Mouse (Mus musculus) forebrain, embryonic 13.5 days (tissue): ENCODE measurements around the gene Cd79b. TPM values are rescaled to one million over a fixed set of nuclear protein-coding genes. Genes with fewer than 3 reads are reported as not detected.

ENCODE experiments used
- ATAC-seq: fragments of 200-750 bp; cut with Nextera tagmentation; 2 replicates; pipeline ENCODE4 v1.8.0; 2017
- H3K27ac ChIP-seq: fragments of 300-500 bp; sonication (generic); 2 replicates; pipeline ENCODE4 v1.5.1; 2015; ENCODE audit warnings: inconsistent platforms, mild to moderate bottlenecking, moderate library complexity
- H3K27me3 ChIP-seq: fragments of 300-500 bp; sonication (generic); 2 replicates; pipeline ENCODE4 v1.6.1; 2015; ENCODE audit warnings: mild to moderate bottlenecking, inconsistent platforms
- H3K36me3 ChIP-seq: fragments of 300-500 bp; sonication (generic); 2 replicates; pipeline ENCODE4 v1.6.1; 2015; ENCODE audit warnings: mild to moderate bottlenecking, inconsistent platforms; ENCODE audit not compliant: poor library complexity, severe bottlenecking
- H3K4me1 ChIP-seq: fragments of 300-500 bp; sonication (generic); 2 replicates; pipeline ENCODE4 v1.6.1; 2015; ENCODE audit warnings: inconsistent platforms
- H3K4me2 ChIP-seq: fragments of 300-500 bp; sonication (generic); 2 replicates; pipeline ENCODE4 v1.6.1; 2015; ENCODE audit warnings: inconsistent platforms, mild to moderate bottlenecking, moderate library complexity
- H3K4me3 ChIP-seq: fragments of 300-500 bp; sonication (generic); 2 replicates; pipeline ENCODE4 v1.5.1; 2015; ENCODE audit warnings: mild to moderate bottlenecking, inconsistent platforms
- H3K9ac ChIP-seq: fragments of 300-500 bp; sonication (generic); 2 replicates; pipeline ENCODE4 v1.6.1; 2015; ENCODE audit warnings: mild to moderate bottlenecking, inconsistent platforms
- H3K9me3 ChIP-seq: fragments of 300-500 bp; sonication (generic); replicated peaks from 2 replicates; pipeline ENCODE4 v1.6.1; 2016; ENCODE audit warnings: inconsistent platforms
- WGBS: fragments of 180-500 bp; shearing (Covaris S2); methylation state at CpG from one replicate; pipeline ENCODE4 v1.1.7; 2015; 5-methylcytosine and 5-hydroxymethylcytosine counted together
- polyA plus RNA-seq: library from polyadenylated mRNA; unstranded; fragments of >200 nt; fragmentation: Nextera tagmentation; extraction: Ambion mirVana; gene quantifications from 2 replicates; pipeline ENCODE4 v1.2.1, GENCODE M21; 2015

Cd79b gene
- polyA plus RNA-seq, 1 experiment from 2014 or later = 0.27 TPM

DNA sequence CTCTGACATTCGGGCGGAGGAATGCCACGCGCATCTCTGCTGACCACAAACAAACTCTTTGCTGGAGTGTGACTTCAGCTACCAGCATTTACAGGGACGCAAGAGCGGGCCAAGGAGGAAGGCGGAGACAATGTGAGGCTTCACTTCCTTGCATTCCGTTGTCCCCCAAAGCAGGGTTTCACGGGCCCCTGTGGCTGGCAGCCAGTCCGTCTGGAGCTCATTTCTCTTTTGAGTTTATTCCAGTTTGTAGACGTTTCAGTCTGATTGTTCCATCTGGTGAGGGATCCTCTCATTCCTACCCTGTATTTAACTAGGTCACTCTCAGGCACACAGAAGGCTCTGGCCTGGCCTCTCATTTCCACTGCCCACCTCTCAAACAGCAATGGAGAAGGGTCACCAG, 27.6 kb downstream of the Cd79b start:
- Histone ChIP-seq H3K9ac (0 out of 2 replicates have a peak overlapping the region, but pooled peaks have one; percentile 21), H3K4me3 (no peak overlapping the region), H3K36me3 (no peaks in the 10 kb centered on the region), H3K27me3 (no peaks in the 10 kb centered on the region), H3K27ac (no peak overlapping the region), H3K9me3 (no peaks in the 10 kb centered on the region), H3K4me2 (no peak overlapping the region), H3K4me1 (peaks cover 9% of the 10 kb centered on the region)
- ATAC-seq = no peak
- WGBS = 68% methylated on average over 11 of the region's 11 CpGs

DNA sequence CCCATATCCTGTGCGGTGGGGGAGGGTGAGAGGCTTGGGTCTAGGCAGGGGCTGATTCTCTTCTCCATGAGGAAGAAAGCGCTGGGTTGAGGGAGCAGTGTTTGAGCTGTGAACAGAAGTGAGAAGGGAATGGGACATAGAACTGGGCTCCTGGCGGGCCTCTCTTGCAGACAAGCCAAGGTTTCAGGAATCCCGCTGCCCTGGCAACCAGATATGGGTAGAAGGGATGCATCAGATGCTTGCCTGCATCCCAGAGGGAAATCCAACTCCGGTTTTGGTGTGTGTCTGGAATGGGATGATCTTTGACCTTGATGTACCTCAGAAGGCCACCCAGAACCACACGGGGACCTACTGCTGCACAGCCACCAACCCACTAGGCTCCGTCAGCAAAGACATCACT, 28.4 kb downstream of the Cd79b start:
- ATAC-seq = no peak
- WGBS = 93% methylated on average over 7 of the region's 7 CpGs

DNA sequence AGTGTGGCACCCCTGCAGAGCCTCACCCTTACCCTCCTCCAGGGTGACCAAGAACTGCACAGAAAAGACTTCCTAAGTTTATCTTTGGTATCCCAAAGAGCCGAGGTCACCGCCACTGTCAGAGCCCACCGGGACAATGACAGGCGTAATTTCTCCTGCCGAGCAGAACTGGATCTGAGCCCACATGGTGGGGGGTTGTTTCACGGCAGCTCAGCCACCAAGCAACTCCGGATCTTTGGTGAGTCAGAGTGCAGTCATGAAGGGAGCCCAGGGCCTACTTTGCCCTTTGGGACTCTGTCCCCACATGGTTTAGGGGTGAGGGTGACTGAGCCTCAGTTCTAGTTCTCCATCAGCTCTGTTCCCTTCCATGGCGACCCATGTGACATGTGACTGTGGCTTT, 30.4 kb downstream of the Cd79b start:
- H3K27ac ChIP-seq = no peak overlapping the region
- no peak for ATAC-seq
- H3K9ac ChIP-seq = no peak overlapping the region
- H3K27me3 ChIP-seq = no peaks in the 10 kb centered on the region
- no peaks in the 10 kb centered on the region for H3K36me3 ChIP-seq
- WGBS = 76% methylated on average over 8 of the region's 8 CpGs
- H3K4me2 ChIP-seq = no peak overlapping the region
- H3K4me1 ChIP-seq = peaks cover 9% of the 10 kb centered on the region
- no peak overlapping the region for H3K4me3 ChIP-seq
- no peaks in the 10 kb centered on the region for H3K9me3 ChIP-seq

More for the DNA sequence above, 28.4 kb downstream of the Cd79b start:
- Histone ChIP-seq H3K4me3 (no peak overlapping the region), H3K4me2 (no peak overlapping the region), H3K27ac (no peak overlapping the region), H3K9me3 (no peaks in the 10 kb centered on the region), H3K27me3 (no peaks in the 10 kb centered on the region), H3K36me3 (no peaks in the 10 kb centered on the region), H3K4me1 (peaks cover 9% of the 10 kb centered on the region), H3K9ac (no peak overlapping the region)

DNA sequence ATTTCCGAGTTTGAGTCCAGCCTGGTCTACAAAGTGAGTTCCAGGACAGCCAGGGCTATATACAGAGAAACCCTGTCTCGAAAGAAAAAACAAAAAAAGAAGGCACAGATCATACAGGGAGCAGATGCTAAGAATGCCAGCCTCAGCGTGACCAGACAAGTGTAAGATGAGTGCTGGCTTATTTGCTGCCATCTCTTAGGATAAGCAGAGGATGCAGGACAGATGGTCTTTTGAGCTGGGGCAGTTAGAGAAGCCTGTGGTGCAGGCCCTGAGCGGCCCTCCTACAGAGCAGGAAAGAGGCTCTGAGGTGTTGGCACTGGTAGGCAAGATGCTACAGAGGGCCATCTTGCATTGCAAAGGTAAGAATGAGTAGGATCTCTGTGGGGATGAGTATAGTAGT, 31.2 kb downstream of the Cd79b start:
- WGBS = 81% methylated on average over 4 of the region's 4 CpGs
- no peak overlapping the region for H3K9ac ChIP-seq
- H3K36me3 ChIP-seq = no peaks in the 10 kb centered on the region
- H3K27ac ChIP-seq = no peak overlapping the region
- no peak overlapping the region for H3K4me3 ChIP-seq
- ATAC-seq = no peak
- H3K4me2 ChIP-seq = no peak overlapping the region
- H3K4me1 ChIP-seq = peaks cover 9% of the 10 kb centered on the region
- H3K27me3 ChIP-seq = no peaks in the 10 kb centered on the region
- no peaks in the 10 kb centered on the region for H3K9me3 ChIP-seq

DNA sequence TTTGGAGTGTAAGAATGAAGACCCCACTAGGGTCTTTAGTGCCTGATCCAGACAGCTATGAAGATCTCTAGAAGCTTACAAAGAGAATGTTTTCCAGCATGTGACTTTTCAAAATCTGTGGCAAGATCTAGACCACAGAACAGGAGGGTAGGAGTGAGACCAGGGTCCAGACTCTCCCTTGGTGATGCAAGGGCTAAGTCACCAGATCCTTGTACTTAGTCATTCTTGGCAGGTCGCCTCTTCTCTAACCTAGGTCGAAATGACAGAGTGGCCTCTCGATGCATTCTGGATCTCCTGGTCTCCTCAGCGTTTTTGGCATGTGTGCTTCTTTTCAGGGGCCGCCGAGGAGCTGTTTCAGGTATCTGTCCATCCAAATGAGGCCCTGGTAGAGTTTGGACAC, 32.1 kb downstream of the Cd79b start:
- Histone ChIP-seq H3K27me3 (0 out of 2 replicates have a peak, but pooled peaks cover 4% of the 10 kb centered on the region), H3K9me3 (no peaks in the 10 kb centered on the region), H3K27ac (no peak overlapping the region), H3K4me3 (no peak overlapping the region), H3K9ac (no peak overlapping the region), H3K36me3 (no peaks in the 10 kb centered on the region), H3K4me1 (peaks cover 9% of the 10 kb centered on the region), H3K4me2 (no peak overlapping the region)
- ATAC-seq = no peak
- WGBS = 85% methylated on average over 6 of the region's 6 CpGs

DNA sequence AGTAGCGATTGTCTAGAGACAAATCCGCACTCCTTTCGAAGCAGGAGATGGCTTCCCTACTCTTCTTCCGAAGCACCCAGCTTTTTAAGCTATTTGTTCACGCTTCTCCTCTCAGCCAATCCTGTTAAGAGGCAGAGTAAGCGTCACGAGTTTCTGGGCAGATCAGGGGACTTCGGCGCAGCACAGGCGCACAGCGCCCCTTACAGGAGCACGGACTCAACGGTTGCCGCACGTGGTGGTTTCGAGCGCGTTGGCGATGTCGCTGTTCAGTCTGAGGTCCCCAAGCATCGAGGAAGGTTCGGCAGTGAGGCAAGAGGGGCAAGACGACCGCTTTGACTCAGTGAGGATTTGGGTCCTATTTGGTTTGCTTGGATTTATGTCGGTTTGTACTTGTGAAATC, 38.1 kb downstream of the Cd79b start, which contains the start of gene Tcam1:
TSS of gene Tcam1 (plus strand) at position 219 of the 400 bp plus-strand sequence.
- Histone ChIP-seq H3K4me1 (peaks cover 8% of the 10 kb centered on the region), H3K27ac (no peak within 1 kb of the TSS), H3K9me3 (no peaks in the 10 kb centered on the region), H3K4me2 (peak within 1 kb of the TSS; percentile 44), H3K36me3 (no peaks in the 10 kb centered on the region), H3K27me3 (0 out of 2 replicates have a peak, but pooled peaks cover 4% of the 10 kb centered on the region), H3K4me3 (peak within 1 kb of the TSS; percentile 14; the same call in 1 of the 2 replicates), H3K9ac (no peak within 1 kb of the TSS)
- WGBS = 14% methylated on average over 25 of the region's 25 CpGs
- peak; percentile 57 for ATAC-seq

DNA sequence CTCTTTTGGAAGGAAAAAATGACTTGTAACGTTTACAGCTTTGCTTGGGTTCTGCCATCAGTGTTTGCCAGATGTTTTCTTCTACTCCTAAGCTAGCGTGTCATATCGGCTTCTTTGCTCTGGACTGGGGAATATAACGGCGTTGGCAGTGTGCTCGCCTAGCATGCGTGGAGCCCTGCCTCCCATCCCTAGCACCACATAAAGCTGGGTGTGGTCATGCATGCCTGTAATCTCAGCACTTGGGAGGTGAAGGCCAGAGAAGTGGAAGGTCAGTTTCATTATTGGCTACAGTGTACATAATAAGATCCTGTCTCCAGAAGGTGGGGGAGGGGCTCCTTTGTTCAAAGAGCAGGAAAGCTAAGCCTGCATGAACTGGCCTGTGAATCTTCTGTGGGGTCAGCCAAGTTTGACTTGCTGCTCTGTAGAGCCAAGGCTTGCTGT, 39.6 kb downstream of the Cd79b start:
- no peak overlapping the region for H3K27ac ChIP-seq
- ATAC-seq = no peak
- no peaks in the 10 kb centered on the region for H3K36me3 ChIP-seq
- H3K9me3 ChIP-seq = no peaks in the 10 kb centered on the region
- 0 out of 2 replicates have a peak, but pooled peaks cover 4% of the 10 kb centered on the region for H3K27me3 ChIP-seq
- H3K4me2 ChIP-seq = no peak overlapping the region
- no peak overlapping the region for H3K4me3 ChIP-seq
- H3K4me1 ChIP-seq = peaks cover 22% of the 10 kb centered on the region
- no peak overlapping the region for H3K9ac ChIP-seq
- 93% methylated on average over 7 of the region's 7 CpGs for WGBS

DNA sequence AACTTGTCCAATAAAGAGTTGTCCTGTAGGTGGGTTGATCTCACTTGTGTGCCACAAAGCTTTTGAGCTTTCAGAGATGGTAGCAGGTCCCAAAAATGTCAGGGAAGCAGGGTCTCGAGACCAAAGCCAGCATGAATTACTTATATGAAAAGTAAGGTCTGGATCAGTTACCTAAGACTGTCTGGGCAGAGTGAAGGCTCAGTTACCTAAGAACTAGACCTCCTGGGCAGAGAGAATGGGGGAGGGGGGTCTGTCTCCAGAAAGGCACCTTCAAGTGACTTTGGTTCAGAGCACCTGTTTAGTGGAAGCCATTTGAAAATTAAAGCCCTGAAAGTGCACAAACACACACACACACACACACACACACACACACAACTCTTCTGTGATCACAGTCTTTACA, 40.2 kb downstream of the Cd79b start:
- Histone ChIP-seq H3K9ac (no peak overlapping the region), H3K4me1 (peaks cover 24% of the 10 kb centered on the region), H3K27ac (no peak overlapping the region), H3K4me2 (no peak overlapping the region), H3K4me3 (no peak overlapping the region), H3K36me3 (no peaks in the 10 kb centered on the region), H3K9me3 (no peaks in the 10 kb centered on the region), H3K27me3 (0 out of 2 replicates have a peak, but pooled peaks cover 4% of the 10 kb centered on the region)
- 96% methylated on average over 1 of the region's 1 CpGs for WGBS
- ATAC-seq = no peak

DNA sequence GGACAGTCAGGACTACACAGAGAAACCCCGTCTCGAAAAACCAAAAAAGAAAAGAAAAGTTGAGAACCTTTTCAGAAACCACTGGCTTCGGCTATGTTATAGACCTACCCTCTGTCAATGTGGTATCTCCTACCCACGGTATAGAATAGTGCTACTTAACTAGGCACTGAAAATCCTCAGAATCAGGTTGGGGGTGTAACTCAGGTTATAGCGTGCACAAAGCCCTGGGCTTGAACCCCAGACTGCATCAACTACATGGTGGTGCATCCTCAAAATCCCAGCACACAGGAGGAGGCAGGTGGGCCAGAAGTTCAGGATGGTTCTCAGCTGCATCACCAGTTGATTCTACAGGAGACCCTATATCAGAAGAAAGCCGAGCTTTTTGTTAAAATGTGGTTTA, 40.8 kb downstream of the Cd79b start:
- Histone ChIP-seq H3K9me3 (no peaks in the 10 kb centered on the region), H3K36me3 (no peaks in the 10 kb centered on the region), H3K4me1 (peaks cover 30% of the 10 kb centered on the region), H3K4me2 (peak overlapping the region; percentile 75), H3K27me3 (0 out of 2 replicates have a peak, but pooled peaks cover 4% of the 10 kb centered on the region), H3K27ac (no peak overlapping the region), H3K9ac (no peak overlapping the region), H3K4me3 (no peak overlapping the region; the same call in 1 of the 2 replicates)
- no peak for ATAC-seq
- over 99% methylated on average over 6 of the region's 6 CpGs for WGBS

DNA sequence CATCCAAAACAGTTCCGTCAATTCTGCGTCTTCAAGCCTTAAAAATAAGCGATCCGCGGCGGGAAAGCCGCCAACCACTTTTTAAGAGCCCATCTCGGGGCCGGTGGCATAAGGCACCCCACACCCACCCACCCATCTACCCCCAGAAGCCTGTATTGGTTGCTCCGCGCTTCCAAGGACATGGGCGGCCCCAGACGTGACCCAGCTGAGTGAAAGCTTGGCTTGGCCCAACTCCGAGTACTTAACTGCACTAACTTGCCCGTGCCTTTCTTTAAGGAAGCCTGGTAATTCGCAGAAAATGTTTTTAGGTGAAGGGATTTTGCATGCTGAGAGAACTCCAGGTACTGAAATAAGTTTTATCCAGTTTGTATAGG, 41.3 kb downstream of the Cd79b start:
- peak overlapping the region; percentile 97 for H3K9ac ChIP-seq
- peaks cover 34% of the 10 kb centered on the region for H3K4me1 ChIP-seq
- H3K36me3 ChIP-seq = no peaks in the 10 kb centered on the region
- 20% methylated on average over 16 of the region's 16 CpGs for WGBS
- peak overlapping the region; percentile 98 for H3K4me3 ChIP-seq
- H3K27me3 ChIP-seq = 0 out of 2 replicates have a peak, but pooled peaks cover 4% of the 10 kb centered on the region
- ATAC-seq = peak; percentile 29
- peak overlapping the region; percentile 75 for H3K4me2 ChIP-seq
- H3K27ac ChIP-seq = peak overlapping the region; percentile 92
- H3K9me3 ChIP-seq = no peaks in the 10 kb centered on the region

DNA sequence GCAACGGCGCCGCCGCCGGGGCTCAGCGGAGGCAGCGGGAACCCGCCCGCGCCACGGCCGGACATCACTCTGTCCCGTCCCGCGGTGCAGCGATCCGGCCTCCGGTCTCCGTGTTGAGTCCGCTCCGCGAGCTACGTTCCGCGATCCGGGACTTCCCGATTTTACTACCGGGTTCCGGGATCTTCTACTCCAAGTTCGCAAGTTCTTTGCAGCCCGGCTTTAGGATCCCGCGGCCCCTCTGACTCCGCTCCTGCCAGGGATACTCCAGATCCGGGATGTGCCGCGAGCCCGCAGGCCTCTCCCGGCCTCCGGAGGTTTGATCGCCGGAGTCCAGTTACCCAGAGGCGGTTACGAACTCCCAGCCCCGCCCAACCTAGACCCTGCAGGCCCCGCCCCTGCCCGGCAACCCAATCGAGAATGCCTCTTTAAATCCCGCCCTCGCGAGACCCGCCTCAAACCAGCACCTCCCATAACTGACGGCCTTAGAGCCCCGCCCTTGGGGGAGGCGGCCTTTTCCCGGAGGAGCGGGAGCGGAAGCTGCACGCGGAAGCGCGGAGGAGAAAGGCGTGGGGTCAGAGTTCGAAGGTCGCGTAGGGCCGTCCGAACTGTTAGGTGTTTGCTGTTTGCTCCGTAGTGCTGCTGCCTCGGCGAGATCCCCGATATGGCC, 41.8 kb downstream of the Cd79b start, which contains the start of gene Smarcd2:
TSS of gene Smarcd2 (minus strand) at position 329 of the 667 bp plus-strand sequence.
- H3K4me2 ChIP-seq = peak within 1 kb of the TSS; percentile 75
- H3K36me3 ChIP-seq = no peaks in the 10 kb centered on the region
- WGBS = under 1% methylated on average over 66 of the region's 72 CpGs
- no peaks in the 10 kb centered on the region for H3K9me3 ChIP-seq
- H3K4me3 ChIP-seq = peak within 1 kb of the TSS; percentile 98
- H3K9ac ChIP-seq = peak within 1 kb of the TSS; percentile 97
- peaks cover 39% of the 10 kb centered on the region for H3K4me1 ChIP-seq
- ATAC-seq = peak; percentile 94
- no peaks in the 10 kb centered on the region for H3K27me3 ChIP-seq
- peak within 1 kb of the TSS; percentile 92 for H3K27ac ChIP-seq

DNA sequence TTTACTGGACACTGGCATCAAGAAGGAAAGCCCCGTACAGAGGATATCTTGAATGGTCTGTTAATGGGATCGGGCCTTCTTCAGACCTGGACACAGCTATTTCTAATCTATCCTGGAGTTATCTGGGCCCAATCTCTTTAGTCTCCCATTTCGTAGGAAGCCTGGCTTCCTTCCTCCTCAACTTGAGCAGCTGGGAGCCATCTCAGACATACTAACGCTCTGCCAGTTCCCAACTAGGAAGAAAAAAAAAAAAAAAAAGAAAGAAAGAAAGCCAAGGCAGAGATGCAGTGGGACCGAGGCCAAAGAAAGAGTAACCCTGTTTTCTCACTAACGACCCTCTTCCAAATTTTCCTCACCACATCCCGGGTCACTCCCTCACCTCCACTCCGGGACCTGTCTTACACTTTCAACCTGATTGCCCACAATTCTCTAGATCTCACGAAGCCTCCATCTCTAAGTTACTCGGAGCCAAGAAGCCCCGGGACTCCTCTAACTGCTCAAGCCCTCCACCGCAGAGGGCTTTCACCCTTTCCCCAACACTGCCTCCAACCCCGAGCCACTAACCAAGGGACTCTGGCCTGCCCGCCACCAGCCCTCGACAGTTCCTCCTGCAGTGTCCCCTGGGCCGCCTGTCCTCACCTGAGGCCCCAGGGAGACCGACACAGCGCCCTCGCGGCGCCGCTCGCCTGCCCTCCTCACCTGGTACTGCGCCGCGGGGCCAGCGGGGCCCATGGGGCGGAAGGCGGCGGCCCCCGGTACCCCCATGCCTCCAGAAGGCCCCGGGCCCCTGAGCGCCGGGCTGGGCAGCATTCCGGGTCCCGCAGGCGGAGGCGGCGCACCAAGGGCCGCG, 42.5 kb downstream of the Cd79b start:
- no peak; the same call in 1 of the 2 replicates for ATAC-seq
- Histone ChIP-seq H3K36me3 (peaks cover 4% of the 10 kb centered on the region), H3K4me2 (peak overlapping the region; percentile 75), H3K27ac (peak overlapping the region; percentile 92), H3K4me1 (peaks cover 44% of the 10 kb centered on the region), H3K4me3 (peak overlapping the region; percentile 98), H3K9me3 (no peaks in the 10 kb centered on the region), H3K27me3 (no peaks in the 10 kb centered on the region), H3K9ac (peak overlapping the region; percentile 97)
- WGBS = 2% methylated on average over 38 of the region's 41 CpGs
